Mouse (Mus musculus): ENCODE data around the gene Kri1. TPM values are rescaled to one million over a fixed set of nuclear protein-coding genes. Genes with fewer than 3 reads are reported as not detected.
"Not testable (repeated sequence)": the region's sequence is repeated elsewhere in the genome, so short reads cannot be mapped to it uniquely, and the experiment has no call there.

The Kri1 gene
- polyA plus RNA-seq, 1 experiment from 2014 or later, result 15.4 TPM

GRCm38 (mm10) chr9:21237368-21238003 lies 50.3 kb downstream of the Kri1 start:
- H3K4me1 ChIP-seq, result peaks cover 22% of the 10 kb centered on the region

GRCm38 (mm10) chr9:21236991-21237367 lies 50.8 kb downstream of the Kri1 start:
- H3K4me3 ChIP-seq, result peak overlapping the region; percentile 93
- H3K4me2 ChIP-seq, result peak overlapping the region; percentile 83
- H3K9ac ChIP-seq, result peak overlapping the region; percentile 99
- H3K4me1 ChIP-seq, result peaks cover 22% of the 10 kb centered on the region
- H3K27me3 ChIP-seq, result peaks cover 7% of the 10 kb centered on the region
- no peaks in the 10 kb centered on the region for H3K9me3 ChIP-seq (replicated peaks)
- 85% methylated on average over 25 of the region's 25 CpGs for WGBS
- no peak for ATAC-seq
- peaks cover 36% of the 10 kb centered on the region for H3K36me3 ChIP-seq (ENCODE audit: poor library complexity, severe bottlenecking)
- H3K27ac ChIP-seq, result no peak overlapping the region

More at GRCm38 (mm10) chr9:21237368-21238003, 50.3 kb downstream of the Kri1 start:
- H3K4me3 ChIP-seq, result peak overlapping the region; percentile 93
- H3K4me2 ChIP-seq, result peak overlapping the region; percentile 83
- no peaks in the 10 kb centered on the region for H3K9me3 ChIP-seq (replicated peaks)
- H3K27me3 ChIP-seq, result peaks cover 12% of the 10 kb centered on the region
- peak; percentile 34 for ATAC-seq
- peak overlapping the region; percentile 99 for H3K9ac ChIP-seq
- peaks cover 33% of the 10 kb centered on the region for H3K36me3 ChIP-seq (ENCODE audit: poor library complexity, severe bottlenecking)
- peak overlapping the region; percentile 90 for H3K27ac ChIP-seq
- WGBS, result 25% methylated on average over 19 of the region's 19 CpGs

- peaks cover 53% of the 10 kb centered on the region for H3K36me3 ChIP-seq (ENCODE audit: poor library complexity, severe bottlenecking)
- H3K4me1 ChIP-seq, result peaks cover 22% of the 10 kb centered on the region
- 87% methylated on average over 4 of the region's 4 CpGs for WGBS
- no peak overlapping the region for H3K27ac ChIP-seq
- no peak overlapping the region for H3K9ac ChIP-seq
- H3K9me3 ChIP-seq (replicated peaks), result no peaks in the 10 kb centered on the region
- no peak overlapping the region for H3K4me3 ChIP-seq
- H3K27me3 ChIP-seq, result 0 out of 2 replicates have a peak, but pooled peaks cover 3% of the 10 kb centered on the region
- H3K4me2 ChIP-seq, result no peak overlapping the region
- no peak for ATAC-seq
Observed at GRCm38 (mm10) chr9:21235341-21235740, 52.4 kb downstream of the Kri1 start.

GRCm38 (mm10) chr9:21233805-21234204 lies 54.0 kb downstream of the Kri1 start:
- Histone ChIP-seq H3K27me3 (no peaks in the 10 kb centered on the region), H3K4me2 (no peak overlapping the region), H3K9ac (no peak overlapping the region), H3K4me1 (peaks cover 15% of the 10 kb centered on the region), H3K36me3 (ENCODE audit: poor library complexity, severe bottlenecking) (peaks cover 68% of the 10 kb centered on the region), H3K27ac (no peak overlapping the region), H3K9me3 (replicated peaks) (no peaks in the 10 kb centered on the region), H3K4me3 (no peak overlapping the region)
- WGBS, result 85% methylated on average over 28 of the region's 28 CpGs
- ATAC-seq, result no peak

- 88% methylated on average over 29 of the region's 29 CpGs for WGBS
- Histone ChIP-seq H3K4me1 (peaks cover 15% of the 10 kb centered on the region), H3K36me3 (ENCODE audit: poor library complexity, severe bottlenecking) (peaks cover 71% of the 10 kb centered on the region)
Observed at GRCm38 (mm10) chr9:21233366-21233765, 54.4 kb downstream of the Kri1 start.

GRCm38 (mm10) chr9:21232867-21233266 lies 54.9 kb downstream of the Kri1 start:
- Histone ChIP-seq H3K27ac (no peak overlapping the region), H3K4me2 (no peak overlapping the region), H3K4me3 (no peak overlapping the region), H3K9me3 (replicated peaks) (no peaks in the 10 kb centered on the region), H3K9ac (no peak overlapping the region), H3K4me1 (peaks cover 13% of the 10 kb centered on the region), H3K27me3 (no peaks in the 10 kb centered on the region), H3K36me3 (ENCODE audit: poor library complexity, severe bottlenecking) (peaks cover 71% of the 10 kb centered on the region)
- WGBS, result 91% methylated on average over 5 of the region's 5 CpGs
- ATAC-seq, result no peak

More at GRCm38 (mm10) chr9:21233366-21233765, 54.4 kb downstream of the Kri1 start:
- no peaks in the 10 kb centered on the region for H3K27me3 ChIP-seq
- 0 out of 2 replicates have a peak, but pooled peaks have one; percentile 7 for ATAC-seq
- H3K9ac ChIP-seq, result no peak overlapping the region
- H3K27ac ChIP-seq, result no peak overlapping the region
- no peak overlapping the region for H3K4me2 ChIP-seq
- H3K4me3 ChIP-seq, result no peak overlapping the region
- H3K9me3 ChIP-seq (replicated peaks), result no peaks in the 10 kb centered on the region

- H3K4me1 ChIP-seq, result peaks cover 8% of the 10 kb centered on the region
- H3K9ac ChIP-seq, result no peak overlapping the region
- H3K36me3 ChIP-seq (ENCODE audit: poor library complexity, severe bottlenecking), result peaks cover 71% of the 10 kb centered on the region
- no peaks in the 10 kb centered on the region for H3K27me3 ChIP-seq
- H3K9me3 ChIP-seq (replicated peaks), result no peaks in the 10 kb centered on the region
- WGBS, result 54% methylated on average over 23 of the region's 23 CpGs
- H3K27ac ChIP-seq, result no peak overlapping the region
- no peak for ATAC-seq
- H3K4me2 ChIP-seq, result no peak overlapping the region
- no peak overlapping the region for H3K4me3 ChIP-seq
Observed at GRCm38 (mm10) chr9:21231551-21231950, 56.2 kb downstream of the Kri1 start.

- H3K27me3 ChIP-seq, result peaks cover 7% of the 10 kb centered on the region; the same call in 1 of the 2 replicates
- H3K9ac ChIP-seq, result peak overlapping the region; percentile 60
- peak overlapping the region; percentile 26 for H3K4me3 ChIP-seq
- WGBS, result 10% methylated on average over 16 of the region's 16 CpGs
- ATAC-seq, result peak; percentile 69
- H3K4me1 ChIP-seq, result peaks cover 8% of the 10 kb centered on the region
- peak overlapping the region; percentile 55 for H3K4me2 ChIP-seq
- H3K36me3 ChIP-seq (ENCODE audit: poor library complexity, severe bottlenecking), result peaks cover 38% of the 10 kb centered on the region
- H3K9me3 ChIP-seq (replicated peaks), result no peaks in the 10 kb centered on the region; the same call in 1 of the 2 replicates
- no peak overlapping the region for H3K27ac ChIP-seq
Observed at GRCm38 (mm10) chr9:21227342-21227741, 60.4 kb downstream of the Kri1 start.

- no peak for ATAC-seq
- H3K4me3 ChIP-seq, result 0 out of 2 replicates have a peak overlapping the region, but pooled peaks have one; percentile 19
- no peak overlapping the region for H3K27ac ChIP-seq
- H3K4me2 ChIP-seq, result peak overlapping the region; percentile 42
- peaks cover 7% of the 10 kb centered on the region; the same call in 1 of the 2 replicates for H3K27me3 ChIP-seq
- no peaks in the 10 kb centered on the region; the same call in 1 of the 2 replicates for H3K9me3 ChIP-seq (replicated peaks)
- peaks cover 17% of the 10 kb centered on the region for H3K4me1 ChIP-seq
- peaks cover 19% of the 10 kb centered on the region for H3K36me3 ChIP-seq (ENCODE audit: poor library complexity, severe bottlenecking)
- 20% methylated on average over 7 of the region's 7 CpGs for WGBS
- H3K9ac ChIP-seq, result no peak overlapping the region
Observed at GRCm38 (mm10) chr9:21225415-21225758, 62.4 kb downstream of the Kri1 start.

GRCm38 (mm10) chr9:21224576-21225414 lies 63.0 kb downstream of the Kri1 start:
- Histone ChIP-seq H3K4me2 (peak overlapping the region; percentile 42), H3K4me3 (peak overlapping the region; percentile 19; the same call in 1 of the 2 replicates), H3K4me1 (peaks cover 17% of the 10 kb centered on the region), H3K9ac (no peak overlapping the region), H3K27ac (no peak overlapping the region), H3K27me3 (peaks cover 7% of the 10 kb centered on the region; the same call in 1 of the 2 replicates), H3K9me3 (replicated peaks) (no peaks in the 10 kb centered on the region; the same call in 1 of the 2 replicates), H3K36me3 (ENCODE audit: poor library complexity, severe bottlenecking) (peaks cover 13% of the 10 kb centered on the region)
- WGBS, result 24% methylated on average over 26 of the region's 26 CpGs
- ATAC-seq, result no peak

- H3K27ac ChIP-seq, result no peak overlapping the region
Observed at GRCm38 (mm10) chr9:21223906-21224305, 63.9 kb downstream of the Kri1 start.

GRCm38 (mm10) chr9:21223490-21223889 lies 64.3 kb downstream of the Kri1 start:
- H3K36me3 ChIP-seq (ENCODE audit: poor library complexity, severe bottlenecking); H3K9ac ChIP-seq; H3K4me2 ChIP-seq; ATAC-seq; H3K27me3 ChIP-seq; H3K27ac ChIP-seq; H3K4me3 ChIP-seq; H3K9me3 ChIP-seq (replicated peaks): not testable (repeated sequence)
- 81% methylated on average over 2 of the region's 2 CpGs for WGBS
- peaks cover 17% of the 10 kb centered on the region for H3K4me1 ChIP-seq

More at GRCm38 (mm10) chr9:21223906-21224305, 63.9 kb downstream of the Kri1 start:
- Histone ChIP-seq H3K9ac (no peak overlapping the region), H3K4me1 (peaks cover 17% of the 10 kb centered on the region), H3K36me3 (ENCODE audit: poor library complexity, severe bottlenecking) (0 out of 2 replicates have a peak, but pooled peaks cover 4% of the 10 kb centered on the region), H3K9me3 (replicated peaks) (no peaks in the 10 kb centered on the region; the same call in 1 of the 2 replicates), H3K4me2 (no peak overlapping the region), H3K4me3 (no peak overlapping the region), H3K27me3 (peaks cover 7% of the 10 kb centered on the region; the same call in 1 of the 2 replicates)
- WGBS, result 91% methylated on average over 6 of the region's 6 CpGs
- ATAC-seq, result no peak

Measured in forebrain, embryonic 13.5 days (tissue).